Mouse (Mus musculus) CD4-positive, CD25-positive, alpha-beta regulatory T cell, adult 4 months (primary cell): ENCODE results near the gene Elovl7. TPM values are rescaled to one million over a fixed set of nuclear protein-coding genes. Genes with fewer than 3 reads are reported as not detected.
A peak's percentile ranks its signal among the peaks of the same experiment; 100 is the strongest.

ENCODE experiments used
- ATAC-seq: one replicate; pipeline ENCODE4 v1.8.0; 2017
- polyA plus RNA-seq, 2 experiments: library from polyadenylated mRNA; unstranded; fragments of 100-300 nt; shearing (Covaris generic); gene quantifications; one replicate each; pipeline ENCODE4 v1.2.1; 2017

Elovl7 gene
- polyA plus RNA-seq = under 1 TPM; 0.15 to 0.22 TPM

- ATAC-seq = peak; percentile 91
Observed at GRCm38 (mm10) chr13:108214081-108214484, at the start of gene Elovl7. Gene Elovl7, plus strand, starts transcription at chr13:108214404.

GRCm38 (mm10) chr13:108164621-108165020 lies 49.6 kb upstream of the Elovl7 start:
- ATAC-seq = no peak

GRCm38 (mm10) chr13:108170002-108170401 lies 44.2 kb upstream of the Elovl7 start:
- peak; percentile 64 for ATAC-seq

- no peak for ATAC-seq
Observed at GRCm38 (mm10) chr13:108170511-108170910, 43.7 kb upstream of the Elovl7 start.

- ATAC-seq = no peak
Observed at GRCm38 (mm10) chr13:108179618-108180017, 34.6 kb upstream of the Elovl7 start.

GRCm38 (mm10) chr13:108180821-108181220 lies 33.4 kb upstream of the Elovl7 start:
- ATAC-seq = no peak

- no peak for ATAC-seq
Observed at GRCm38 (mm10) chr13:108184743-108185255, 29.4 kb upstream of the Elovl7 start.

- no peak for ATAC-seq
Observed at GRCm38 (mm10) chr13:108185530-108185929, 28.7 kb upstream of the Elovl7 start.

GRCm38 (mm10) chr13:108187994-108188393 lies 26.2 kb upstream of the Elovl7 start:
- ATAC-seq = no peak

- ATAC-seq = peak; percentile 89
Observed at GRCm38 (mm10) chr13:108191074-108191720, 23.0 kb upstream of the Elovl7 start.

- no peak for ATAC-seq
Observed at GRCm38 (mm10) chr13:108195474-108195873, 18.7 kb upstream of the Elovl7 start.

GRCm38 (mm10) chr13:108204857-108205256 lies 9.3 kb upstream of the Elovl7 start:
- no peak for ATAC-seq

GRCm38 (mm10) chr13:108207447-108207846 lies 6.8 kb upstream of the Elovl7 start:
- no peak for ATAC-seq

- no peak for ATAC-seq
Observed at GRCm38 (mm10) chr13:108208090-108208489, 6.1 kb upstream of the Elovl7 start.

GRCm38 (mm10) chr13:108210960-108211359 lies 3.2 kb upstream of the Elovl7 start:
- no peak for ATAC-seq

- no peak for ATAC-seq
Observed at GRCm38 (mm10) chr13:108212397-108213018, 1.7 kb upstream of the Elovl7 start.

- ATAC-seq = peak; percentile 33
Observed at GRCm38 (mm10) chr13:108214485-108215107, 392 bp downstream of the Elovl7 start.

- ATAC-seq = no peak
Observed at GRCm38 (mm10) chr13:108215231-108215780, 1.1 kb downstream of the Elovl7 start.

- ATAC-seq = no peak
Observed at GRCm38 (mm10) chr13:108219773-108220172, 5.6 kb downstream of the Elovl7 start.

GRCm38 (mm10) chr13:108229191-108229590 lies 15.0 kb downstream of the Elovl7 start:
- no peak for ATAC-seq

GRCm38 (mm10) chr13:108229634-108230330 lies 15.6 kb downstream of the Elovl7 start:
- no peak for ATAC-seq

- no peak for ATAC-seq
Observed at GRCm38 (mm10) chr13:108240012-108240411, 25.8 kb downstream of the Elovl7 start.

GRCm38 (mm10) chr13:108241715-108242114 lies 27.5 kb downstream of the Elovl7 start:
- no peak for ATAC-seq
